Mouse (Mus musculus) cerebellum, postnatal 36 days (tissue): ENCODE results near the gene D630039A03Rik.

Experiments
- DNase-seq, 2 experiments: peaks; one replicate each; pipeline ENCODE4 v3.0.0; 2021 to 2022; ENCODE audit warnings: mixed read lengths in 2 of 2

Gene D630039A03Rik

DNA sequence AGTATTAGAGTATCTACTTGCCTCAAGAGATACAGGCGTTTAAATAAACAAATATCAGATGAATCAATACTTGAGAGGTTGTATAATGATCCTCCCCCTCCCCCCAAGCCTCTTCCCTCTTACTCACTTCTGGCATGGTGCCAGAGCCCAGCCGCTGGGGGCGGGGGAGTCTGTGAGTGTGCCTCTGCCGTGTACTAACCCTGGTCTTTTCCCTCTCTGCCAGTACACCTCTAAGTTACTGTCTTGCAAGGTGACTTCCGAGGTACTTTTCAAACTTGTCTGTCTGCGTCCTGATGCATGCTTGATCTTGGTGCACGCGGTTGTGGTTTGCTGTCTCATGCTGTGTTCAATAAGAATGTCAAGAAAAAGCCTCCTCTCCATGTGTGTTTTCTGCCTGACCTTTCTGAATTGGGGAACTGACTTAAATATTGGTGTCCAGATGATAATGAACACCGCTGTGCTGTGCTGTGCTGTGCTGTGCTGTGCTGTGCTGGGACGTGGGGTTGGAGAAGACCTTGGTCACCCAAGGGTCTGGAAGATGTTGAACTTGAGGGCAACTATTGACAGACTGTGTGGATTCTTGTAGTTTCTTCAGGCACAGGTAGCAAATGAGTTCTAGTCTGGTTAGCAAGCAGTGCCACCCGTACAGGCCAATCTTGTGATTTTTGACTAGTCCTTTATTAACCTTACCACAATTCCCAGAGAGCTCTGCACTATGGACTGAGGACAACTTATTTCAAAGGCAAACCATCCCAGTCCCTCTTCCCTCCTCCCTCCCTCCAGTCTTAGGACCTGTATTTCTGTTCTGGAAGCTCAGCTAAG lies 29.8 kb downstream of the D630039A03Rik start:
- DNase-seq = peak in 1 of 2 experiments; percentile 12

DNA sequence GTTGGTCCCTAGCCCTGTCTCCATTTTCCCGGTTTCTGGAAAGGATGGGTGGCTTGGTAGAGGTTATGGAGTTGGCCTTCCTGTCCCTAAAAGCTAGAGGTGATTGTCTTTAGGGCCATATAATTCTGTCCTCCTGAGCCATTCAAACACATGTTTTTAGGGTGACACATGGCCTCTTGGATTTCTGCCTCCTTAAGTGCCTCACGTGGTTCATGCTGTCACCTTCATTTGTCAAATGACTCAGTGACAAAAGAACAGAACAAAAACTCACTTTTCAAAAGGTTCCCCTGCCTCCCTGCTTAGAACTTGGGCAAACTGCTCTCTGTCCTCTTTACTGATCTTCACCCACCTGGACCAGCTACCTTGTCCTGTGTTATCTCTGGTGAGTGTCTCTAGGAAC lies 30.9 kb downstream of the D630039A03Rik start:
- DNase-seq = no peak

DNA sequence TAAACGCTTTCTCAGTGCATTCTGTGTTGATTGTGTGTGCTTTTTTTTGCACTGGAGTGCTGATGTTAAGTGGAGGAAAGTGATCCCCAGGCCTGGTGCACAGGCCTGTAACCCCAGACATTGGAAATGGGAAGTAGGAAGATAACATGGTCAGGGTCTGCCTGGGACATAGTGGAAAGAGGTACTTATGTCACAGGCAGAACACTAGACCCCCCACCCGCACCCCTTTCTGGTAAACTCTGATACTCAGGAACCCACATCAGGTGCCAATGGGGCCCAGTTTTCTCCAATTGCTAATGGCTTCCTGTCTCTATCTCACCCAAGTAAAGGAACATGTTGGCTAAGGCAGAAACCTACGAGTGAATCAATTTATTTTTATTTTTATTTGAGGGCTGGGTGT lies 31.6 kb downstream of the D630039A03Rik start:
- DNase-seq = no peak

DNA sequence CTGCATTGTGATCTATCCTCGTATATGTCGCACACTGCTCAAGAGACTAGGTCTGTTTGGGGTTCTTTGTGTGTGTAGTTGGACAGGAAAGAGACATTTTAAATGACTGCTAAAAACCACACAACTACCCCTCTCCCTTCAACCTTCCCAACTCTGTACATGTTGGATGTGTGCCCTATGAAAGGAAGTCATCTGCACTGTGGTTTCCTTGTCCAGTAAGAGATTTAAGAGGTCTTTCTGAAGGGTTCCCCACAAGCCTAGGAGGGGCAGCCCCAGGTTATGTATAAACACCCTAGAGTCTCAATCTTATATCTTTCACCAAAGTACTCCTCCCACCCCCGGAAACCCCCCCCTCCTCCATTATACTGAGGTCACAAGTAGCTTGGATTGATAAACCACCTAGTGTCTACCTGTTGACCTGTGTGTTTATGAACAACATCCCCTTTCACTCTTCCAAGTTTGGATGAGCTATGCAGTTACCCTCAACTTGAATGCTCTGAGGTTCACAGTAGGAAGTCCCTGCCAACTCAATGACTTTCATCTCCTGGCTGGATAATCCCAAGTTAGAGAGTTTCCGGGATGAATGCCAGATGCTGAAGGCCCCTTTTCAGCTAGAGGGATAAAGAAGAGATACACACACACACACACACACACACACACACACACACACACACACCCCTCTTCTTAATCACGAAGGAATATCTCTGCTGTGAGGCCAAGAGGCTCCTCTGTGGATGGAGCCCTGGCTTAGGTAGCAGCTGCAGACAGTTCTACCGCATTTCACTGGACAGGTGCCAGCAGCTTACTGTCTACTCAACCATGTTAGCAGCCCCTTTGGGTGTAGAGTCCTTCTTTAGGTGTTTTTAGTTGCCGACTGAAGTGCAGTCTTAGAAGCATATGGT lies 32.3 kb downstream of the D630039A03Rik start:
- no peak for DNase-seq

DNA sequence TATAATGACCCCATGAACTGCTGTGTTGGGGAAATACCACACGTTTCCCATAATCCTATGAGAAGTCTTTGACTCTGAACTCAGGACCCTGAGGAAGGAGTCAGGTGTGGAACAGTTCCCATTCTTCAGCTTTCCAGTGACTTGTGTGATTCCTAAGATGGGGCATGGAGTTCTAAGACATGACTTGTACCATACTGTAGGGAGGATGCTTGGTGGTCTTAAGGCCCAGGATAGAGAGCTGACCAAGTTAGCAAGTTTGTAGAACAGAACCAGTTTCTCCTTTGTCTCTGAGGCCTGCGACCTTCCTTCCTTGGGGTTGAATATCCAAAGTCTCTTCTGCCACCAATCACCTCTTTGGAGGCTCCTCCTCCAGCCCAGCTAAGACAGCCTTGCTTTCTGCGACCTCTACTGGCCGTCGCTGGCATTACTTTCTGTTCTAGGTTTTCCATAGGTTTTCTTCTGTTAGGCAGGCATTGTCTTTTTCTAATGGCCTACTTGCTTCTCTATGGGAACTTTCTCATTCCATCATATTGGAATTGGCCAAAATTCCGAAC lies 36.2 kb downstream of the D630039A03Rik start:
- peak; percentile 74 to 81 for DNase-seq

DNA sequence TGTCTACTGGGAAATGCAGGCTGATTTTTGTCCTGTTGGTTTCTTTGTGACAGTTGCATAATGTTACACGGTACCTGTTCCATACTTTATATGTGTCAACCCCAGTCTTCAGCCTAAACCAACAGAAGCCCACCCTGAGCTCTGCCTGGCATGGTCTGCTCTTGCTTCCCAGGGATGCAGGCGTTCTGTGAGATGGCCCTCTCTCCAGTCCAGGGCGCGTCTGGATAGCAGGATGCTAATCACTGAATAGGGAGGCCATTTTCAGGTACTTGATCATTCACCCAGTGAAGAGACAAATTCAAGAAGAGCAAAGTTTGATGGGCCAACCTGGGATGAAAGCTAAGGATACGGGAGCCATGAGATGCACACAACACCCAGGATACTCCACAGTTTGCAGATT lies 37.0 kb downstream of the D630039A03Rik start:
- DNase-seq = no peak

DNA sequence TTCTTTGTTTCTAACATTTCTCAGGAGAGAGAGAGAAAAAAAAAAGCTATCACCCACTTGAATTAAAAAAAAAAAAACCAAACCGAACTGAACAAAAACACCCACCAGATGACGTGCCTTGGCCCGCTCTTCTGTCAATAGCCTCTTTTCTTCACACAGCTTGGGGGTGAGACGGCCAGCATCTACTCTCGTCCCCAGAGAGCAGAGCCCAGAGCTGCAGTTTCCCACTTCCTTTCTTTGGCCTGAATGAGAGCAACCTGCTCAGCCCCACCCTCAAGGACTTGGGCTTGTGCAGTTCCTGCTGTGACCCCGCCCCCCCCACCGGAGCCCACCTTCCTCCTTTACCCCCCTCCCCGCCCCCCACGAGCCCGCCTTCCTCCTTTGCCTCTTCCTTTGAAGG lies 48.6 kb downstream of the D630039A03Rik start:
- no peak for DNase-seq

DNA sequence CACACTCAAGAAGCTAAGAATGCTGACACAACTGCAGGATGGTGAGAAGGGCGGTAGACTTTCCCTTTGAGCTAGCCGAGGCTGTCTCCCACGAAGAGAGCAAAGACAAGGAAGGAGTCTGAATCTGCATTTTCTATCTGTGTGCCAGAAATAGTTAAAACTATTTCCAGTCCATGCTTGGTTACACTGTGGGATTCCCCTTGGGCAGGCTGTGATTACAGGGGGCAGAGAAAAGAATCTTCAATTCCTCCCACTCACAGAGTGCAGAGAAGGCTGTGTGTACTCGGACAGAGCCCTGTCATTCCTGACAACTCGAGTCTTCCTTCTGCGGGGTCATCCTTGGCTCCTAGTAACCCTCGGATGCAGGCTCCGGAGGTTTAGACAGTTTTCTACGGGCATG lies 49.1 kb downstream of the D630039A03Rik start:
- no peak for DNase-seq

DNA sequence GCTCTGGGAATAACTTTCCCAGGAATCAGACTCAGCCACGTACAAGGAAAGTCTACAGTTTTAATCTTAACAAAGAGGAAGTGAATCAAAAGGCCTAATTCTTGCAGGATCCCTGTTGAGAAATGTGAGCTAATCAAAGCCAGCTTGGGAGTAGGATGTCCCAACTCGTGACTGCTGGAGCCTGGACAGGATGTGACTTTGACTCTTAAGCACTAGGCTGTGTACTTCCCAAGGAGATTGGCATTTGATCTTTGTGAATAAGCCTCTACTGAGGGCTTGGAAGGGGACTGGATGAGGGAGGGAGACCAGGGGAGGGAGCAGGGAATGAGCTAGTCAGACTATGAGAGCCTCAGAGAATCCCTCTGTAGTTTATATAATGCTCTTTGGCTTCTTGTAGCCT lies 50.0 kb downstream of the D630039A03Rik start:
- DNase-seq = no peak

DNA sequence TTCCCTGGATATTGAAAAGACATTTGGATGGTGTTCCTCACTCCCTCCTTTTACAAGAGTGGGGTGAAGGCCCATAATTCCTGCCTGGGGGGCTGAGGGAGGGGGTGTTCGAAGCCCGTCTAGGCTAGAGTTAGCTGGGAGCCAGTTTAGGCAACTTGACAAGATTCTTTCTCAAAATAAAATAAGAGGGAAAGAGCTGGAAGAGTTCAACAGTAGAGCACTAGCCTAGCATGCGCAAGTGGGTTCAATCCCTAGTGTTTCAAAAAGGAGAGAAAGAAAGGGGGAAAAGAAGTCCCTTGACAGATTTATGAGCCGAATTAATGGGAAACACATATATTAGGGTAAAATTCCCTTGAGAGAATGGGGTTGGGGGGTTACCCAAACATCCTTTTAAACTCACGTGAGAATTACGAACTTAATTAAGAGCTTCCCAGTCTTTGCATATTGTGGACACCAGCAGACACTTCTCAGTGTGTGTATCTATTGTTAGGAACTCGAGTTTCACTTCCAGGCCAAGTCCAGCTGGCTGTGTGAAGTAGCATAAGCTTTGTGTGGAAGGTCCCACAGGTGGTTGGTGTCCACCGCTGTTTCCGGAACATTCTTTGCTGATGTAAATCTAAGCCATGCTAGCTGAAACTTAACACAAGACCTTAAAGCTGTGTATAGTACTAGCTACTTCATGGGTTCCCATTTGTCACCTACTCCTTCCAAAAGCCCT lies 53.7 kb downstream of the D630039A03Rik start:
- DNase-seq = no peak

DNA sequence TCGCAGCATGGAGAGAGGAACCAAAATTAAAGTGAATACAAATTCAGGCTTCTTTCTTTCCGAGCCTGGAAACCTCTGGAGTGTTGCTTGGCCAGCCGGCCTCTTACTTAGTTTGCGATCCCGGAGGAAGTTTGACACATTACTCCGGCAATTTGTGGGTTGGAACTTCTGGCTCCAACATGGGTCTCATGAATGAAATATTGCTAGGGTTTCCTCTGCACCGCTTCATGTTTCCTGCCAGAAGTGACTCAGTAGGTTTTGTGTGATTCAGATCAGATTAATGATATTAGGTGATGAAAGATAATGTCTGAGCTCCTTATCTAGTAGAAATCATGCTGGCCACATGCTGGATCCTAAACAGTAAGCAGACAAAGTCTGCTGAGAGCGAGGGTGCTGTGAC lies 54.2 kb downstream of the D630039A03Rik start:
- DNase-seq = no peak

DNA sequence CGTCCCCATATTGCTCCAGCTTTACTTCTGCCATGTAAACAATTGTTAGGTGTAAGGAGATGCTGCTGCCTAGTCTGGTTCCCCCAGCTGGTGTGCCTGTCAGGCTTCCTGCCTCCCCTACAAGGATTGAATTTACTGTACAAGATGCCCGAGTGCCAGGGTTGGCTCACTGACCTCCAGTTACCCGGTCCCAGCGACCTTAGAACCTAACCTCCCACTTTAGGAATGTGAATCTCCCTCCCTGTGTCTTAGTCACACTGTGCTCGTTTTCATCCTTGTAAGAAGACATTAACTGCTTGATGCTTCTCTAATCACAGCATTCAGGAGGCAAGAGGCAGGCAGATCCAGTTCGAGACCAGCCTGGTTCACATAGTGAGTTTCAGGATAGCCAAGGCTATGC lies 54.9 kb downstream of the D630039A03Rik start:
- no peak for DNase-seq

DNA sequence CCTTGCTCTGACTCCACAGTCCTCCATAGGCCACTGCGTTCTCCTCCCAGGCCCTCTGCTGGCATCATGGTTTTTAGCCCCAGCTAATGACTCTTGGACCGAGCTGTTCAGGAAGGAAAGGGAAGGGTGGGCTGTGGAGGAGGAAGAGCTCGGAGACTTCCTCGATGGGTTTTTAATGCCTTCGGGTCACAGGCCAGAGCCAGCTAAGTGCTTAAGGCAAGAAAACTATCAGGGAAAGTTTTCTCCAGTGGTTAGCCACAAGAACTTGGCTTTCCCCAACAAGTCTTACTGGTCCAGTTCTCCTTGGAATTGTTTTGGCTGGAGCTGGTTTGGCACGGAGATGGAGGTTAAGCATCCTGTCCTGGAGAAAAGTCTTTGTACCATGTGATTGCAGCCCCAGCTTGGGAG lies 55.9 kb downstream of the D630039A03Rik start:
- DNase-seq = no peak
